Mouse (Mus musculus) right cerebral cortex, postnatal 10 days (tissue): Measurements from ENCODE around the gene Mrps14.

Source experiments
- DNase-seq, 2 experiments: peaks; one replicate each; pipeline ENCODE4 v3.0.0; 2021; ENCODE audit warnings: low spot score in 2 of 2

Gene Mrps14

DNA sequence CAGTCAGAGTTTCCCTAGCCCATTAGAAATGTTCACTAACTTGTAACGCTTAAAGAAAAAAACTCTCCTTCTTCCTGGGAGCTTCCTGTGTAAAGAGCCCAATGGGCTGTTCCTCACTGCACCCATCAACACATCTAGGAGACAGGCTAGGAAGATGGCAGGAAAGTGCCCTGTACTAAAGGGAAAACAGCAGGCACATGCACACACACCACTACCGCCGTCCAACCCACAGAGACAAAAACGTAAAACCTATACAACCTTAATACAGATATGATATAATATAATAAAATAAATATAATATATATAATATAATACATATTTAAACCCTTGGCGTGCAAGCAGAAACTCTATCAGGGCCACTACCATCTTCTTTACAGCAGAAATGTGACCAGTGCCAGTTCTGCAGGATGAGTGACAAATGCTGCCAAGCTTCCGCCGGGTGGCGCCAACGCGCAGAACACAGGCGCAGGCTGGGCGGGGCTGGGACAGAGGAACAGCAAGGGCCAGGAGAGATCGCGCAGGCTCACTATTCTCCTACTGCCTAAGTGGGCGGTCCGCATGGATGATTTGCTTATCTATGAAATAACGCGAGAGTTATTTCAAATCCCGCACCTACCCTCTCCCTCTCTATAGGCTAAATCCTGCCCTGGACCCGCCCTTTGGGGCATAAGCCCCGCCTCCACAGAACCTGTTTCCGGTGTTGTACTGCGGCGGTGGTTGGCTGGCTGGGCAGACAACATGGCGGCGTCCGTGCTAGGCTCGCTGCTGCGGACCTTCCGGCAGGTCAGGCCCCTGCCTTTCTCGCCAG, at the start of gene Mrps14:
Mrps14 (plus strand) TSS at position 687 of the 808 bp plus-strand sequence.
- peak; percentile 99 for DNase-seq

DNA sequence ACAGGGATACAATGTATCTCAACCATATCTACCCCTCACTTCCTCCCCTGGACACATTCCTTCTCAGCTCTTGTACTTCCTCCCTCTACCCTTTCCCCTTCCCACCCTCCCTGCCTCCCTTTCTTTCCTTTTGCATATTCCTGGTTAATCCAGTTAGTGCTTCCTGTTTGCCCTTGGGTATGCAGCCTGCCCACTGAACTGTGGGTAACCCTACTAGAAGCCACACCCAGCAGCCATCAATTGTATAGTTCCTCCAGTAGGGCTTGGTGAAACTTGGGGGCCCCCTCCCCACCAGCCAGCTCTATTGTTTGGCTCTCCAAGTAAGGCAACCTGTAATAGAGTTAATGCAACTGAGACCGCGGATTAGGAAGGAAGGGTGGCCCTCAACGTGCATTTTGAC, 49.4 kb upstream of the Mrps14 start:
- DNase-seq: no peak

DNA sequence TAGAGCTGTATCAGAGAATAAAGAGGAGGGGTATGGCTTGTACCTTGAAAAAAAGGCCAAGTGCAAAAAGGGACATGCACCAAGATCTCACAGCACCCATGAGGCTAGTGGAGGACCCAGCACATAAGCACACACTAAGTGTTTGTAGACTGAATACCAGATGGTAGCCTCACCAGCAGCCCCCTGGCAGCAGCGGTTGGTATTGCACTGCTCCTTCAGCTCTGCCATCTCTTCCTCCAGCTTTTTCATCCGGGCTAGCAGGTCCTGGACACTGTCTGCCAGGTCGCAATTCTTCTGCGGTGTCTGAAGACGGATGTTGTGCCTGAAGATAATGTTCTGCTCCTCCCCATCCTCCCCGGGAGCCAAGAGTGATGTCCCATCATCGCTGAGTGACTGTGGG, 47.7 kb upstream of the Mrps14 start:
- DNase-seq: no peak

DNA sequence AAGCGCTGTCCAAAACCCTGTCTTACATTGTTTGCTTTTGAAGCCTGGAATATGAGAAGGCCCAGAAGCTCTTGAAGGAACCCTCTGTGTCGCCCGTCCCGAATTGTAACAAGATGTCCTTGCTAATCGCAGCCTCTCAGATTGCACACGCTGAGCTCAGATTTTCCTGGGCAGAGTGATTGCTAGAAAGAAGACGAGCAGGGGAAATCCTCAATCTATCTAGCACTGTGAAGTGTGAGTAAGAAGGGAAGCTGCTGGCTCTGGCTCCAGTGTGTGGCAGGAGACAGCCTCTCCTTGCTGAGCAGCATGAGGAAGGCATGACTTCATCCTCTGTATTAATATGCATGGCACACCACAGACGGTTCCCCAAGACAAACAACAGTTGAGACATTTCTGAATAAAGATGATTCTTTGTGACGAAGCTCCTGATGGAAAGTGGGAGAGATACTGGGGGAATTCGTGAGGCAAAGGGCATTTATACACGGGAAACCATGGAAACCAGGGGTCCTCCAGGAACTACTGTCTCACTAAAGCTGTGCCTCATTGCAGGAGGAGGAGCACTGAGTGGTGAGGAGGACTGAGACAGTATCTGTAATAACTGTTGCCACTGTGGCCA, 45.6 kb upstream of the Mrps14 start:
- DNase-seq: peak; percentile 62 to 69

DNA sequence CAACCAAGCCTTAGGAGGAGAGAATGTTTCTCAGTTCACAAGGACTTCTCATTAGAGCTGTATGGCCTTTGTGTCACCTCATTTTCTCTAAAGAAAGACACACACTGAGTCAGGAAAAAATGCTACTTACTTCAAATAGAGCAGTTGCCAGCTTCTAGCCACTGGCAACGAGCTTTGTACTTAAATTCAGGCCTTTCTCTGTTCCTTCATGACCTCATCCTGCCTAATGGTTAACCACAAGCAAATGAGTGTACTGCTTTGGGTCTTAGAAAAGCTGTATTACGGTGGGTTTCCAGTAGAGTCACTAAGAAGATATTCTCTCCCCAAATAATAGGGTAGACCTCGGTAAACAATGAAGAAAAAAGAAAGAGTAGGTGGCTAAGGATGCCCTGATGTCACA, 44.3 kb upstream of the Mrps14 start:
- no peak for DNase-seq

DNA sequence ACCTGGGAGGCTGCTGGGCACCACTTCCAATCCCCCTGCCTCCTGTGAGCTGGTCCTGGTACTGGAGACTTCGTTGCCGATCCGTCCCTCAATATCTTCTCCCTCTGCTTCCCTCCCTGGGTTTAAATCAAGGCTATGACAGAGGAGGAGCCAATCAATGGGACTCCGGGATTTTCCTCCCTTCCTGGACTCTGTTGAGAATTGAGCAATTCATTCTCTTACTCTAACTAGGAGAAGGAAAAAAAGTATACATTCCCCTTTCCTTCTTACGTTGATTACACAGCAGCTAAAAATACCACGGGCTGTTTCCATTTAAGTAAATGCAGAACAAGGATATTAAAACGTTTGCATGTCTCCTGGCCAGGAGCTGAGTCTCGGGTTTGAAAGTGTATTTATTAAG, 41.5 kb upstream of the Mrps14 start, which contains the start of gene Tnn:
Tnn (minus strand) TSS at position 101 of the 400 bp plus-strand sequence.
- DNase-seq: no peak

DNA sequence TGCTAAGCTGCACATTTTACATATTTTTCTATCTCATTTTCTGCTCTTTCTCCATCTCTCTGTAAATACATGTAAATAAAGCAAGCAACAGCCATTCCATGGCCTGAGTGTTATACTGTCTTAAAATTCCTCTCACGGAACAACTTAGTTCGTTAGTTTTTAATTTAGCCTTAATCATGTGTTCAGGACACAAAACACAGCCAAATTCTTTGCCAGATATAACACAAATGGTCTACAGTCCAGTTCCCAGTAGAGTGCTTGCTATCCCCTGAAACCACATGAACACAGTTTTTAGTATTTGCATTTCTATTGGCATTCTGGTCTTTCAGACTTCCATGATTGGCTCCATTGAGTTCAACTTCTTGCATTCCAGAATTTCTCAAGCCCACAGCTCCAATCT, 36.8 kb upstream of the Mrps14 start:
- no peak for DNase-seq

DNA sequence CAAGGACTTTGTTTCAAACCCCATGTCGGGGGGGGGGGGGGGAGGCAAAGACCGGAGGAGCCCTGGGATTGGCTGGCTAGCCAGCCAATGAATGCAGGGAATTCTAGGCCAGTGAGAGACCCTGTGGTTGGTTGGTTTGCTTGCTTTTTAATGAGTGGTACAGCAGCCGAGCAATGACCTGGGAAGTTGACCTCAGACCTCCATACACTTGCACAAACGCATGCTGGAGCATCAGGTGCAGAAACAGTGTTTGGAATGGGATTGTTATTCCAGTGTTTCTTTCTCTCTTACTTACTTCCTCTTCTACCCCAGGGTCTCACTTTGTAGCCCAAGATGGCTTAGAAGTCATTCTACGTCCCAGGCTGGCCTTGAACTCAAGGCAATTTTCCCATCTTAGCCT, 28.4 kb upstream of the Mrps14 start:
- no peak for DNase-seq

DNA sequence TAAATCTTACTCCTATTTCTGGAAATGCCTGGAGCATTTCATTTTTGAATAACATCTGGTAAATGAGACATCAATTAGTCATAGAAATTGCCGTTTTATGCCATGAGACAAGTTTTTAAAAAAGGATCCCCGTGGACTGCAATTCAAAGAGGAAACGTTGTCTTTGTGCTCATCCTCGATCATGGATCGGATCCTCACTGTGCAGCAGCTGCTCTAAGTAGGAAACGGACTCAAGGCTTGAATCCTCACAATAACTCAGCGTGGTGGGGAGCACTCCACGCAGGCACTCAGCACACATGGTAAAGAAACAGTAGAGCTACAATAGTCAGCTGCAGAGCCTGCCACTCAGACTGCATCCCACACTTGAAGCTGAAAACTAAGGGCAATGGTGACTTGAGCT, 18.1 kb upstream of the Mrps14 start:
- DNase-seq: no peak

DNA sequence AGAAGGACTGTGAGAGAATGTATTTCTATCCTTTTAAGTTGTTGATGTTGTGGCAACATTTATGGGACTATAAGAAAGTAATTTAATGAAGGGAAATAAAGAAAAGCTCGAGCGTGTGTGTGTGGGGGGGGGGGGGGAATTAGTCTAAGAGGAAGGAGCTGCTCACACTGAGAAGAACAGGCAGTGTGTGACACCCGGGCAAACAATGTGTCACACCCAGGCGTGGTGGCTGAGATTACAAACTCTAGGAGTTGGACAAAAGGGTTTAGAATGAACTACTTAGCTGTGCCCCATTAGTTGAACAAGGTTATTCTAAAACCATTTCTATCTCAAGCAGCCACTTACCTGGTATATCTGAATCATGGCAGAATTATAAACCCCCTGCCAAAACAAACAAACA, 13.8 kb upstream of the Mrps14 start:
- no peak for DNase-seq

DNA sequence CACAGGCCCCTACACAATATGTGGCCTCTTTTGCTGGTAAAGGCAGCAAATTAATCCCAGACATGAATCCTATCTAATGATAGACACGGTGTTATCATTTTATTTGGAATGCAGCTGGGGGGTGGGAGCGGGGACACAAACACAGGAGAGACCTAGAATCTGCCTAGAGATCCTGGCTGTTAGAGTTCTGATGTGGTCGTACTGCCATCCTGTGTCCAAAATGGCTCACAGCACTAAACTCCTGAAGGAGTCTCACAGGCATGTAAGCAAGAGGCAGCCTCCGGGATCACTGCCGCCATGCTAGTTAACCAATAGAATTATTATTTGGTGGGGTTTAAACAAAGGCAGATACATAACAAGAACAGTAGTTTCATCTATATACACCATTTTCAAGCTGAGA, 10.5 kb upstream of the Mrps14 start:
- peak; percentile 74 to 81 for DNase-seq

DNA sequence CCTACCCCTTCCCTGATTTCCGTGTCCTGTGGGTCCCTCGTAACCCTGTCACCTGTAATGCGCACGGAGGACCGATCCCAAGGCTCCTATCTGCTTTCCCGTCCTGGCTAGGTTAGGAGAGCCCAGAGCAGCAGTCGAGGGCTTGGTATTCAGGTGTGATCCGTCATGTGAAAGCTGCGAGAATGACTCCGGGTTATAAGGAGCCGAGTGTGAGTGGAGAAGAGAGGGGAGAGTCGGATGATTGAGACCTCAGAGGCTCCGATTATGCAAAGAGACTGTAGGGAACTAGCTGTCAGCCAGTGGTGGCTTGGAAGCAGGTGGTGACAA, 285 bp downstream of the Mrps14 start:
- no peak for DNase-seq

DNA sequence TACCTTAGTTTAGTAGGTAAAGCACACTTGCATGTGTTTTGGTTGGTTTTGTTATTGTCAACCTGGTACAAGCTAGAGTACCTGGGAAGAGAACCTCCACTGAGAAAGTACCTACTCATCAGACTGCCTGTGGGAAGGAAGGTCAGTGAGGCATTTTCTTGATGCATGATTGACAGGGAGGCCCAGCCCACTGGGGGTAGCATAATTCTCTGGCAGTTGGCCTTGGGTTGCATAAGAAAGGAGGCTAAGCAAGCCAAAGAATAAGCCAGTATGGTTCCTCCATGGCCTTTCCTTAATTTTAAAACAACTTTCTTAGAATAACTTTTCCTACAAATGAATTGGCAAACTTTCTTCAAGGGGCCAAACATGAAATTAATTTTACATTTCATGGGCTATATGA, 10.5 kb downstream of the Mrps14 start:
- no peak for DNase-seq

DNA sequence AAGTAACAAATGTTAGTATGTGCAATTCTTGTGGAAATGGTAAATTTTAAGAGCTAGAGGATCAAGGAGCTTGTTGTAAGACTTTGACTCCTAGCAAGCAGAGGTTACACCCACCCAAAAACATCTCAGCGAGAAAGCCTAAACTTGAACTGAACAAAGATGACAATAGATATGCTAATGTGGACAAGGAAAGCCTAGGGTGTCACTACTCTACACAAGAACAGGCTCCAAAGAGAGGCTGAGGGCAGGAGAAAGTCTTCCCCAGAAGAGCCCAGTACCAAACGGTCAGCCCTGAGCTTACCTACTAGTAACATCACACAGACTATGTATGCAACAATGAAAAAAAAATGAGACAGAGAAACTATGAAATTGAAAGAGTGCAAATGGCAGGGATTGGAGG, 14.8 kb downstream of the Mrps14 start:
- DNase-seq: no peak

DNA sequence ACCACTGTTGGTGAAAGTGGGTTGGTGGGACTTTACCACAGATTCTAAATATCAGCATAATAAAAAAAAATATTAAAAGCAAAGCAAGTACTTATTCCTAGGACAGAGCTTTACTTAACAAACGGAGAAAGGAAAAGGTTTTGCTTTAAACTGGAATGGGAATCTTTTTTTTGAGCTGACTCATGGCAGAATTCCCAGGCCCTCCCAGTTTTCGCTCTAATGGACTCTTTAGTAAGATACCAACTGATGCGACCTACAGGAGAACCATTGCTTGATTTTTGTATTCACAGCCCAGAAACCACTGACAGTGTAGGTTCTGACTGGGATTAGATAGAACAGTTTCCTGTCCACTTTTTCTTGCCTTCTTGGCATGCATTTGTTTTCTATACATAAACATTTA, 15.6 kb downstream of the Mrps14 start:
- DNase-seq: no peak

DNA sequence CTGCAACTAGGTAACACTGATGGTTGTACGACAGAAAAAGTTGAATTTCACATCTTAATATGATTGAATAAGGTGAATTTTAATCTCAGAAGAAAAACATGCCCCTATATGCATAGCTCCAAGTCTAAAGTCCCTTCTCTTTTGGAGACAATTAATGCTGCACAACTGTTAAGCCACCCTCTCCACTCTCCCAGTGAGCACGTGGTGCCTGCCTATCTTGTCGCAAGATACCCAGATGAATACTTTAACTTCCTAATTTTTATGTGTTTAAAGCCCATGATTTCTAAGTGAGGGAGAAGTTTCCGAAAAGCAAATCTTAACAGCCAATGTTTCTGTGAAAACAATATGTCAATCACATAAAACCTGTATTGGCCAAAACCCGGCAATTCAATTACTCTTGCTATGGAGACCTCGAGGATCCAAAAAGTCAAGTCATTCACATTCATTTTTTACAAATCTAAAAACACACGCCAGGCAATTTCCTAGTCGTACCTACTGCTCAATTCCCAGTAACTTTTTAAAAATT, 16.6 kb downstream of the Mrps14 start:
- DNase-seq: no peak

DNA sequence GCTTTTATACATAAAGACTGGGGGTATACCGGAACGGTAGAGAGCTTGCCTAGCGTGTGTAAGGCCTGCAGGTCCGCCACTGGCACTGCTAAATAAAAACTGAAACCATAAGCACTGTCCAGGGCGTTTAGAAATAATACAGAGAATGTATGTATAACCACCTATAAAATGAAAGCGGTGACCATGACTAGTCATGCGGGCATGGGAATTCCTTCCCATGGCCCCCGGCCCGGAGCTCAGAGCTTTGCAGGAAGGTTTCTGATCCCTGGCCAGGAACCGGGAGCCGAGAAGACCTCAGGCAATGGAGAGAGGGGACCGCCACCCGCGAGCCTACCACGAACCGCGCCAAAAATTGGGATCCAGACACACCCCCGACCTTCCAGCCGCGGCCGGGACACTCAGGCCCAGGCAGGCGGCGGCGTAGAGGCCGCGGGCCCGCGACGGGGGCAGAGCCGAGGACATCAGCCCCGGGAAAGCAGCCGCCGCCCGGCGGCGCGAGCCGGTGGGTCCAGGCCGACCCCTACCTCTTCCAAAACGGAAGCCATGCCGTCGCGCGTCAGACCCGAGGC, 17.2 kb downstream of the Mrps14 start:
- DNase-seq: peak in 1 of 2 experiments; percentile 70

DNA sequence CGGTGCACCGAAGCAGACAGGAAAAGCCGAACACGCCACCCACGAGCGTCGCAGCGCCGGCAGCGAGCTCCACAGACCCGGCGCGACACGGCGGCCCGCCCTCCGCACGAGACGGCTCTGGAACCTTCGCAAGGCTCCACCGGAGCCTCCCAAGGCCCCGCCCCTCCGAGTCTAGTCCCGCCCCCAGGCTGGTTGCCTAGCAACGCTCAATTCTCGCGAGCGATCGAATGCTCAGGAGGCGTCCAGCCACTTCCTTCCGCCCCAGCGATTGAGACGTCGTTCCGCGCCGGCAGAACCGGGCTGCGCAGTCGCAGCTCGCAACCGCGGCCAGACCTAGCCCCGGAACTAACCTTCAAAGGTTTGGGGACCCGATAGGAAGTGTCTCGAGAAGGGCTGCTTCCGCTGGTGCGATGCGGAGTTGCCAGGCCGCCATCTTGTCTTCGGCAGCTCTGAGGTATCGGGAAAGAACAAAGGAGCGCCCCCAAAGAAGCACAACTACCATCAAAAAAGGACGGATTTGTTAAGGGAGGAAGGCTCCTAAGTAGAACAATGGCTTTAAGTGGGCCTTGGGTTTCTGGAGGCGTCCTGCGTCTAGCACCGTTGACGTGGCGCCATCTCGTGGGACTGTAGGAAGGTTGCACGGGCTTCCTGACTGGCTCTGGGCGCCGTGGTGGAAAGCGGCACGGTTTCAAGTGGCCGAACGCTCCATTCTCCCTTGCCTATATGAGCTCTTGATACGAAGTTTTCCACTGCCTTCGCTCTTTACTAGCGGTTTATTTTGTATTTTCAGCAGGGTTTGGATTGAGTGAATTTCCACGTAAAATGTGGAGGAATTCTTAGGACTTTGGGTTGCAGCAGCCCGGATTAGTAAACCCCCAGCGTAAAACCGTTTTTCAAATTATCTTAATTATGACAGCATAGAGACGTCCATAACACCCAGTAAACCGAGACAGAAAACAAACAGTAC, 18.0 kb downstream of the Mrps14 start, which contains the start of gene Cacybp:
Cacybp (minus strand) TSS at position 173 of the 967 bp plus-strand sequence.
- DNase-seq: peak; percentile 99 to 100

DNA sequence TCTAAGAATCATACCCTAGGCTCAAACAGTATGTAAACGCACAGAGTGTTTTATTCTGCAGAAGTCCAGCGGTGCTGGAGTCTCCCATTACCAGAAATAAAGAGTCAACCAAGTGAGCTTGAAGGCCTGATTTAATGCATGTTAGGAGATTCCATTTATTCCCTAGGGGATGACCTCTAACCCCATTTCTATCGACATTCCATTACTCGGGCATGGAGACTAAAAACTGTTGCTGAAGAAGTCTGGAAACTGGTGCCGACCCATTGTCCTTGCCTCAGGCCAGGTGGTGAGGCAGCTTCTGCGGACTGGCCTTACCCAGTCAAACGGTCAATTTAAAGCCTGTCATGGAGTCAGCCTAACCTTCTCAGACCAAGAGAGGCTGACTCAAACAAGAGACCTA, 19.2 kb downstream of the Mrps14 start:
- no peak for DNase-seq

DNA sequence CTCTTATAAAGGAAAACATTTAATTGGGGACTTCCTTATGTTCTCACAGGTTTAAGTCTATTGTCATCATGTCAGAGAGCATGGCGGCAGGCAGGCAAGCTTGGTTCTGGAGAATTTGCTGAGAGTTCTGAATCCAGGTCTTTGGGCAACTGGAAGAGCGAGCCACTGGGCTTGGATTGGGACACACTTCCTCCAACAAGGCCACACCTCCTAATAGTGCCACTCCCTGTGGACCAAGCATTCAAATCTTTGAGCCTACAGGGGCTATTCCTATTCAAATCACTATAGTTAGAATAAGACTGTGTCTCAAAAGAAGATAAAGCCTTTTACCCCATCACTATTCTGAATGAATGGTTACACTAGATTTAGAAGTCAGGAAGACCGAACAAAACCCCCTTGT, 22.9 kb downstream of the Mrps14 start:
- DNase-seq: no peak

DNA sequence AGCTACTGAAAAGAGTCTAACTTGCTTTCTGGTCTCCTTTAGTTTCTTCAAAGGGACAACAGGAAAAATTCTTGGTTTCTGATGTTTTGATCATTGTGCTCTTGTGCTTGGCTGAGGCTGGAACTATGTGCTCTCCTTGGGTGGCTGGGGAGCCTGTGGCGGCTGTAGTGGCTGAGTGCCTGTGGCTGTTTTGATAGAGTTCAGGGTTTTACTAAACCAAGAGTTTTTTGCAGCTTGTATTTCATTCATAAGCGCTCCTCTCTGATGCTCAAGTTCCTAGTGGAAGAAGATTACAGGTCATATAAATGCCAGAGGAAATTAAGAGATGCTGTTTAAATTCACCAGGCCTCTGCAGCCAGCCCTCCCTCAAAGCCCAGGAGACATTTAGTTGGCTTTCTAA, 29.1 kb downstream of the Mrps14 start:
- DNase-seq: no peak

DNA sequence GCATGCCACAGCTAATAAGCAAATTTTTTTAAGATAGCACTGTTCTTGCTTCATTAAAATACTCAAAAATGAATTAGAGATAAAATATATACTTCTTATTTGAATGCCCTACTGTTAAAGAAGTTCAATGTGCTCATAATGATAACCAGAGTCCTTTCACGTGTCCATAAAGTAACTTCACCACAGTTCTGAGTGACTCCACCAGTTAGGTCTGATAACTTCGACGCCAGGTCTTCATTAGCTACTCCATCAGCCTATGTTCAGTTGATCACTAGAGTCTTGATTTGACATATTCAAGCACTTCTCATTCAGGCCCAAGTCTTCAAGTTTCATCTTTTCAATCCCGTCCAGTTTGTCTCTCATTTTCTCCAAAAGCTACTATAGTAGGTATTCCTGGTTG, 32.2 kb downstream of the Mrps14 start:
- DNase-seq: no peak
